Mouse (Mus musculus) adrenal gland, adult 2 months (tissue): ENCODE measurements around the gene Nectin1. TPM values are rescaled to one million over a fixed set of nuclear protein-coding genes. Genes with fewer than 3 reads are reported as not detected.

ENCODE experiments used
- DNase-seq: peaks from one replicate; pipeline ENCODE4 v3.0.0; 2021
- polyA plus RNA-seq: library from polyadenylated mRNA; depleted of rRNA; stranded (reverse); fragments of >200 nt; gene quantifications from 2 replicates; pipeline ENCODE4 v1.2.3, GENCODE M21; 2012
- total RNA-seq, 2 experiments: library from RNA; stranded (reverse); gene quantifications; 2 replicates each; pipeline ENCODE4 v1.2.3; 2021

Nectin1 gene
- total and polyA plus RNA-seq, 3 experiments, result 24.4 to 50.2 (median 27.7) TPM

- no peak for DNase-seq
Measured at GRCm38 (mm10) chr9:43807565-43807964, 63.8 kb downstream of the Nectin1 start.

GRCm38 (mm10) chr9:43808099-43808498, 64.3 kb downstream of the Nectin1 start:
- no peak for DNase-seq

- DNase-seq, result no peak
Measured at GRCm38 (mm10) chr9:43808546-43808945, 64.8 kb downstream of the Nectin1 start.

- peak; percentile 81 for DNase-seq
Measured at GRCm38 (mm10) chr9:43813156-43813555, 69.4 kb downstream of the Nectin1 start.

- DNase-seq, result peak; percentile 64
Measured at GRCm38 (mm10) chr9:43822206-43822605, 78.4 kb downstream of the Nectin1 start.

- DNase-seq, result no peak
Measured at GRCm38 (mm10) chr9:43825178-43825577, 81.4 kb downstream of the Nectin1 start.

- no peak for DNase-seq
Measured at GRCm38 (mm10) chr9:43826558-43827253, 82.9 kb downstream of the Nectin1 start.

GRCm38 (mm10) chr9:43827593-43827992, 83.8 kb downstream of the Nectin1 start:
- DNase-seq, result peak; percentile 73

GRCm38 (mm10) chr9:43828960-43829359, 85.2 kb downstream of the Nectin1 start:
- no peak for DNase-seq

GRCm38 (mm10) chr9:43833232-43833631, 89.4 kb downstream of the Nectin1 start:
- no peak for DNase-seq

GRCm38 (mm10) chr9:43834283-43834682, 90.5 kb downstream of the Nectin1 start:
- DNase-seq, result no peak

- DNase-seq, result no peak
Measured at GRCm38 (mm10) chr9:43838561-43838960, 94.8 kb downstream of the Nectin1 start.

- no peak for DNase-seq
Measured at GRCm38 (mm10) chr9:43842921-43843577, 99.3 kb downstream of the Nectin1 start.

- peak; percentile 13 for DNase-seq
Measured at GRCm38 (mm10) chr9:43843711-43844127, 99.9 kb downstream of the Nectin1 start.

- DNase-seq, result peak; percentile 43
Measured at GRCm38 (mm10) chr9:43845660-43846455, 102.1 kb downstream of the Nectin1 start.

- peak; percentile 81 for DNase-seq
Measured at GRCm38 (mm10) chr9:43847861-43848260, 104.1 kb downstream of the Nectin1 start.

- DNase-seq, result no peak
Measured at GRCm38 (mm10) chr9:43850281-43850680, 106.5 kb downstream of the Nectin1 start.

GRCm38 (mm10) chr9:43851154-43851553, 107.4 kb downstream of the Nectin1 start:
- no peak for DNase-seq

- DNase-seq, result no peak
Measured at GRCm38 (mm10) chr9:43855887-43856286, 112.1 kb downstream of the Nectin1 start.
